8 mouse cellular contexts compared by ENCODE assay signal in the genomic region with DNA sequence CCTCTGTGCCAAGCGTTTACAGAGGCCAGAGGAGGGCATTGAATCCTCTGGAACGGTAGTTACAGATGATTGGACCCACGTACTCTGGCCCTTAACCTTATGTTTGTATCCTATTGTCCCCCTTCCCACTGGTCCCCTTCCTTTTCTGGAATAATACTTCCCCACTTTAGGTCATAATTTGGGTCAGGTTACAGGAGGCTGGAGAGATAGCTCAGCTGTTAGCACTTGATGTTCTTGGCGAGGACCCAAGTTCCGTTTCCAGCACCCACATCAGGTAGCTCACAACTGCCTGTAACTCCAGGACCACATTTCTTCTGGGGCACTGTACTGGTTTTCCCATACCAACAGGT. TPM values are rescaled to one million over a fixed set of nuclear protein-coding genes. Genes with fewer than 3 reads are reported as not detected.
DNase-seq lines count a peak whose midpoint lies in the region; ATAC-seq and TF ChIP-seq lines count a peak whose summit lies in the region.

No protein-coding gene starts in this region.

- peak overlapping the region; percentile 62 for H3K27ac ChIP-seq in liver, adult 2 months (replicated peaks; ENCODE audit: insufficient read depth, low read depth, low read length)
- peak overlapping the region; percentile 89 for H3K27ac ChIP-seq in kidney, embryonic 14.5 days (ENCODE audit: low read depth, low read length)
- H3K27ac ChIP-seq in midbrain, embryonic 10.5 days (replicated peaks), result peak overlapping the region; percentile 91

- H3K4me1 ChIP-seq in liver, adult 2 months (ENCODE audit: control insufficient read depth, insufficient read depth, low read length), result peaks cover 5% of the 10 kb centered on the region
- H3K4me1 ChIP-seq in kidney, embryonic 14.5 days (ENCODE audit: control insufficient read depth, insufficient read depth, low read length), result peaks cover 11% of the 10 kb centered on the region
- H3K4me1 ChIP-seq in midbrain, embryonic 10.5 days, result peaks cover 21% of the 10 kb centered on the region

- H3K9me3 ChIP-seq in kidney, embryonic 14.5 days (ENCODE audit: control insufficient read depth, low read length), result no peaks in the 10 kb centered on the region
- H3K9me3 ChIP-seq in midbrain, embryonic 10.5 days (replicated peaks), result no peaks in the 10 kb centered on the region

- H3K4me2 ChIP-seq in kidney, embryonic 14.5 days (replicated peaks; ENCODE audit: low read depth, low read length), result peak overlapping the region; percentile 45

- H3K27me3 ChIP-seq in liver, adult 2 months (ENCODE audit: control insufficient read depth, insufficient read depth, low read length), result no peaks in the 10 kb centered on the region
- no peaks in the 10 kb centered on the region for H3K27me3 ChIP-seq in kidney, embryonic 14.5 days (ENCODE audit: control insufficient read depth, insufficient read depth, low read length)
- no peaks in the 10 kb centered on the region for H3K27me3 ChIP-seq in midbrain, embryonic 10.5 days (ENCODE audit: low read depth, poor library complexity, severe bottlenecking)

- peak overlapping the region; percentile 27 for H3K9ac ChIP-seq in liver, adult 2 months (ENCODE audit: low read depth, low read length)
- H3K9ac ChIP-seq in kidney, embryonic 14.5 days (ENCODE audit: low read depth, low read length), result peak overlapping the region; percentile 48; the same call in 1 of the 2 replicates

- 9% methylated on average over 5 of the region's 5 CpGs for WGBS in liver, adult 2 months
- WGBS in kidney, embryonic 14.5 days, result 16% methylated on average over 5 of the region's 5 CpGs
- WGBS in midbrain, embryonic 10.5 days, result 27% methylated on average over 5 of the region's 5 CpGs

- TF ChIP-seq POLR2A in liver, adult 2 months (IDR thresholded peaks at IDR 0.05; ENCODE audit: extremely low read depth, insufficient read depth, low read length), result no peak

- no peaks in the 10 kb centered on the region for H3K79me2 ChIP-seq in liver, adult 2 months (ENCODE audit: control insufficient read depth, insufficient read depth, low read length)

- no peak for TF ChIP-seq CTCF in liver, adult 2 months (IDR thresholded peaks at IDR 0.05; ENCODE audit: low read depth, low read length)

- peak; percentile 66 for DNase-seq in liver, adult 2 months (ENCODE audit: extremely low read depth, low read depth, low spot score)
- DNase-seq in liver, result no peak
- DNase-seq in cerebellum, adult 18-20 months, result peak; percentile 19 to 44
- DNase-seq in heart, adult 18-20 months, result peak; percentile 44 to 48
- no peak for DNase-seq in midbrain, embryonic 10.5 days (ENCODE audit: low spot score)
- no peak for DNase-seq in urinary bladder, postnatal 10 days (ENCODE audit: low spot score)

- H3K4me3 ChIP-seq in liver, adult 2 months (ENCODE audit: insufficient read depth, low read depth, low read length), result peak overlapping the region; percentile 13
- H3K4me3 ChIP-seq in kidney, embryonic 14.5 days (ENCODE audit: low read length), result peak overlapping the region; percentile 57
- H3K4me3 ChIP-seq in midbrain, embryonic 10.5 days, result peak overlapping the region; percentile 70

- ATAC-seq in kidney, embryonic 14.5 days (ENCODE audit: low FRiP score, low TSS enrichment), result no peak
- ATAC-seq in monocyte, adult 5-6 weeks (replicated peaks; ENCODE audit: insufficient number of reproducible peaks, low FRiP score, low TSS enrichment, poor library complexity, severe bottlenecking), result no peak

- no peaks in the 10 kb centered on the region; the same call in 1 of the 2 replicates for H3K36me3 ChIP-seq in liver, adult 2 months (ENCODE audit: control insufficient read depth, insufficient read depth, low read length)
- peaks cover 15% of the 10 kb centered on the region for H3K36me3 ChIP-seq in kidney, embryonic 14.5 days (ENCODE audit: control insufficient read depth, insufficient read depth, low read length)
- peaks cover 18% of the 10 kb centered on the region for H3K36me3 ChIP-seq in midbrain, embryonic 10.5 days

RNA-seq across cellular contexts. Expression of a gene that starts 0.7 kb away (rescaled TPM):
- 7.5 and 10.9 TPM in 2 replicates for total RNA-seq in liver, adult 2 months (2014; rRNA removed)
- 12.0 and 14.0 TPM in 2 replicates for polyA plus RNA-seq in liver, adult 2 months (2012; rRNA removed)
- 10 to 100 TPM; 15.9 to 16.0 TPM for total RNA-seq in heart, adult 18-20 months (2021)
- 45.6 and 48.3 TPM in 2 replicates for polyA plus RNA-seq in kidney, embryonic 14.5 days (2014; fragmentation: Nextera tagmentation; extraction: Ambion mirVana)
- polyA plus RNA-seq in midbrain, embryonic 10.5 days (2016; fragmentation: Nextera tagmentation; extraction: Ambion mirVana), result 45.7 and 48.8 TPM in 2 replicates
- 6.1 to 12.4 TPM (median 11.2 TPM) in 3 replicates for total RNA-seq in monocyte, adult 5-6 weeks (2017)

RNA-seq across cellular contexts. Expression of a gene that starts 5.2 kb away (rescaled TPM):
- total RNA-seq in liver, adult 2 months (2014; rRNA removed), result 0.07 TPM in 1 of 2 replicates, not detected in the other
- polyA plus RNA-seq in liver, adult 2 months (2012; rRNA removed), result not detected in 2 replicates
- under 1 TPM in 1 of 2 experiments, not detected in 1; 0.07 TPM for total RNA-seq in heart, adult 18-20 months (2021)
- polyA plus RNA-seq in kidney, embryonic 14.5 days (2014; fragmentation: Nextera tagmentation; extraction: Ambion mirVana), result 0.28 TPM in 1 of 2 replicates, not detected in the other
- polyA plus RNA-seq in midbrain, embryonic 10.5 days (2016; fragmentation: Nextera tagmentation; extraction: Ambion mirVana), result 0.17 and 0.25 TPM in 2 replicates
- total RNA-seq in monocyte, adult 5-6 weeks (2017), result 1.1 TPM in 1 of 3 replicates, not detected in the others

RNA-seq across cellular contexts. Expression of a gene that starts 30.2 kb away (rescaled TPM):
- total RNA-seq in liver, adult 2 months (2014; rRNA removed), result 2,096 and 2,327 TPM in 2 replicates
- polyA plus RNA-seq in liver, adult 2 months (2012; rRNA removed), result 2,417 and 2,600 TPM in 2 replicates
- total RNA-seq in heart, adult 18-20 months (2021), result 10 to 100 TPM; 12.3 to 26.7 TPM
- polyA plus RNA-seq in kidney, embryonic 14.5 days (2014; fragmentation: Nextera tagmentation; extraction: Ambion mirVana), result 3.4 and 3.8 TPM in 2 replicates
- polyA plus RNA-seq in midbrain, embryonic 10.5 days (2016; fragmentation: Nextera tagmentation; extraction: Ambion mirVana), result 0.55 and 0.57 TPM in 2 replicates
- total RNA-seq in monocyte, adult 5-6 weeks (2017), result 90.5 to 206 TPM (median 128 TPM) in 3 replicates

RNA-seq across cellular contexts. Expression of a gene that starts 43.4 kb away (rescaled TPM):
- 9.7 and 9.9 TPM in 2 replicates for total RNA-seq in liver, adult 2 months (2014; rRNA removed)
- 5.3 and 6.6 TPM in 2 replicates for polyA plus RNA-seq in liver, adult 2 months (2012; rRNA removed)
- total RNA-seq in heart, adult 18-20 months (2021), result 1 to 10 TPM; 4.3 to 4.6 TPM
- 24.6 and 27.6 TPM in 2 replicates for polyA plus RNA-seq in kidney, embryonic 14.5 days (2014; fragmentation: Nextera tagmentation; extraction: Ambion mirVana)
- polyA plus RNA-seq in midbrain, embryonic 10.5 days (2016; fragmentation: Nextera tagmentation; extraction: Ambion mirVana), result 30.5 and 35.4 TPM in 2 replicates
- 8.9 to 10.1 TPM (median 9.8 TPM) in 3 replicates for total RNA-seq in monocyte, adult 5-6 weeks (2017)

RNA-seq across cellular contexts. Expression of a gene that starts 43.5 kb away (rescaled TPM):
- 6.9 and 8.7 TPM in 2 replicates for total RNA-seq in liver, adult 2 months (2014; rRNA removed)
- 8.3 and 10.2 TPM in 2 replicates for polyA plus RNA-seq in liver, adult 2 months (2012; rRNA removed)
- 10 to 100 TPM; 10.7 to 12.3 TPM for total RNA-seq in heart, adult 18-20 months (2021)
- 12.4 and 25.0 TPM in 2 replicates for polyA plus RNA-seq in kidney, embryonic 14.5 days (2014; fragmentation: Nextera tagmentation; extraction: Ambion mirVana)
- polyA plus RNA-seq in midbrain, embryonic 10.5 days (2016; fragmentation: Nextera tagmentation; extraction: Ambion mirVana), result 32.0 and 35.5 TPM in 2 replicates
- 89.8 to 95.4 TPM (median 90.7 TPM) in 3 replicates for total RNA-seq in monocyte, adult 5-6 weeks (2017)

Comparison
In these comparisons a context has a peak if more than half of its experiments do, and no peak if none do; other contexts are left out.
1. DNase-seq: peak in liver, adult 2 months (single experiment), cerebellum, adult 18-20 months (2 of 2) and heart, adult 18-20 months (2 of 2); none in liver (single experiment), midbrain, embryonic 10.5 days (single experiment) and urinary bladder, postnatal 10 days (single experiment).
2. H3K4me3 ChIP-seq: peak in every context shown above with its lines; median percentile 70 in midbrain, embryonic 10.5 days; 57 in kidney, embryonic 14.5 days; 13 in liver, adult 2 months.
3. RNA of a gene that starts 30.2 kb away (total RNA-seq): 2,096 to 2,327 TPM in liver, adult 2 months; 90.5 to 206 TPM in monocyte, adult 5-6 weeks and 12.3 to 26.7 TPM in heart, adult 18-20 months; every median in the first group is over 10 times any median in the second.
4. Peak in every context shown above with its lines, with median percentiles within 50 percentile points of each other: H3K27ac ChIP-seq.